ENCODE assay signal across 8 mouse cellular contexts in the genomic region with DNA sequence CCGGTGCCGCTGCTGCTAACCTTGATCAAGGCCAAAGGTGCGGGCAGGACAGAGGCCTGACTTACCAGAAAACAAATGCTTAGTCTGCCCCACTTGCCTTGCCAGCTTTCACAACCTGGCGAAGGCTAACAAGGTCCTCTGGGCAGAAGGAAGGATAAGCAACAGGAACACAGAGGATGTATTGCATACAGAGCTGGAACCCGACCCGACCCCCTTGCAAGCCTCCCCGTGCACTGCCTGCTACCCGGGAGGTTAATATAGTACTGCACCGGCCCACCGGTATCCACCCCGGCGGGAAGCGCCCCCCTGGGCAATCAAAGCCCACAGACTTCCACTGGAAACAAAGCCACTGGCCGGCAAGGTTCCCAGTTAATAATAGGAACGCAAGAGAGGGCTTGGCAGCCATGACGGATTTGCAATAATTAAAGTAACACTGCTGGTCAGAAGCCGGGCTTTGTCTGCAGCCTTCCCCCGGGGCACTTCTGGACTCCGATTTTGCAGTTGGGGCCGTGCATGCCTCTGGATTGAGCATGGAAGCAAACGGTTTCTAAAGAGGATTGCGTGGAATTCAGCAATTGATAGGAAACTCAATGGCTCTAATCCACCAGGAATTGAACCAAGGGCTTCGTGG. TPM values are rescaled to one million over a fixed set of nuclear protein-coding genes. Genes with fewer than 3 reads are reported as not detected.
A peak's percentile ranks its signal among the peaks of the same experiment; 100 is the strongest.
DNase-seq lines count a peak whose midpoint lies in the region; ATAC-seq and TF ChIP-seq lines count a peak whose summit lies in the region.

No protein-coding gene starts in this region.

- no peaks in the 10 kb centered on the region for H3K36me3 ChIP-seq in lung, embryonic 14.5 days (ENCODE audit: insufficient read depth)
- no peaks in the 10 kb centered on the region for H3K36me3 ChIP-seq in forebrain, embryonic 14.5 days (ENCODE audit: control insufficient read depth, insufficient read depth, low read length)
- no peaks in the 10 kb centered on the region for H3K36me3 ChIP-seq in hindbrain, postnatal 0 days (ENCODE audit: insufficient read depth, low read length)
- no peaks in the 10 kb centered on the region for H3K36me3 ChIP-seq in midbrain, embryonic 15.5 days (replicated peaks)

- no peaks in the 10 kb centered on the region for H3K9me3 ChIP-seq in lung, embryonic 14.5 days (ENCODE audit: low read depth, low read length)
- H3K9me3 ChIP-seq in forebrain, embryonic 14.5 days (replicated peaks; ENCODE audit: control insufficient read depth, low read length) = no peaks in the 10 kb centered on the region
- H3K9me3 ChIP-seq in hindbrain, postnatal 0 days (ENCODE audit: low read length) = no peaks in the 10 kb centered on the region
- H3K9me3 ChIP-seq in midbrain, embryonic 15.5 days = no peaks in the 10 kb centered on the region

- no peak overlapping the region for H3K27ac ChIP-seq in lung, embryonic 14.5 days (ENCODE audit: low read depth)
- H3K27ac ChIP-seq in forebrain, embryonic 14.5 days (ENCODE audit: low read depth, low read length) = no peak overlapping the region
- no peak overlapping the region for H3K27ac ChIP-seq in hindbrain, postnatal 0 days
- H3K27ac ChIP-seq in midbrain, embryonic 15.5 days = no peak overlapping the region

- WGBS in lung, embryonic 14.5 days = 21% methylated on average over 23 of the region's 23 CpGs
- 4% methylated on average over 23 of the region's 23 CpGs for WGBS in forebrain, embryonic 14.5 days
- 6% methylated on average over 23 of the region's 23 CpGs for WGBS in hindbrain, postnatal 0 days
- WGBS in midbrain, embryonic 15.5 days = 3% methylated on average over 23 of the region's 23 CpGs

- ATAC-seq in lung, embryonic 14.5 days (ENCODE audit: insufficient read depth) = no peak
- peak; percentile 63; the same call in 1 of the 2 replicates for ATAC-seq in forebrain, embryonic 14.5 days
- peak; percentile 29; the same call in 1 of the 2 replicates for ATAC-seq in hindbrain, postnatal 0 days
- peak; percentile 63 for ATAC-seq in midbrain, embryonic 15.5 days (replicated peaks)
- ATAC-seq in activated CD4-positive, CD25-positive, alpha-beta regulatory T cell, adult 4 months = no peak

- no peak overlapping the region; the same call in 1 of the 2 replicates for H3K9ac ChIP-seq in lung, embryonic 14.5 days
- peak overlapping the region; percentile 25; the same call in 1 of the 2 replicates for H3K9ac ChIP-seq in forebrain, embryonic 14.5 days (ENCODE audit: low read length)
- peak overlapping the region; percentile 28; the same call in 1 of the 2 replicates for H3K9ac ChIP-seq in hindbrain, postnatal 0 days (replicated peaks; ENCODE audit: low read length)
- 0 out of 2 replicates have a peak overlapping the region, but pooled peaks have one; percentile 2 for H3K9ac ChIP-seq in midbrain, embryonic 15.5 days

- 0 out of 2 replicates have a peak, but pooled peaks cover 4% of the 10 kb centered on the region for H3K4me1 ChIP-seq in lung, embryonic 14.5 days (ENCODE audit: insufficient read depth)
- H3K4me1 ChIP-seq in forebrain, embryonic 14.5 days (ENCODE audit: control insufficient read depth, insufficient read depth, low read length) = peaks cover 9% of the 10 kb centered on the region; the same call in 1 of the 2 replicates
- peaks cover 8% of the 10 kb centered on the region; the same call in 1 of the 2 replicates for H3K4me1 ChIP-seq in hindbrain, postnatal 0 days (ENCODE audit: insufficient read depth, low read length)
- peaks cover 12% of the 10 kb centered on the region for H3K4me1 ChIP-seq in midbrain, embryonic 15.5 days

- peak overlapping the region; percentile 19; the same call in 1 of the 2 replicates for H3K4me2 ChIP-seq in lung, embryonic 14.5 days
- H3K4me2 ChIP-seq in forebrain, embryonic 14.5 days (ENCODE audit: low read length) = peak overlapping the region; percentile 45
- peak overlapping the region; percentile 39 for H3K4me2 ChIP-seq in hindbrain, postnatal 0 days (ENCODE audit: low read depth, low read length)
- H3K4me2 ChIP-seq in midbrain, embryonic 15.5 days = peak overlapping the region; percentile 47

- peaks cover 6% of the 10 kb centered on the region; the same call in 1 of the 2 replicates for H3K27me3 ChIP-seq in lung, embryonic 14.5 days (ENCODE audit: insufficient read depth, low read length)
- no peaks in the 10 kb centered on the region for H3K27me3 ChIP-seq in forebrain, embryonic 14.5 days (replicated peaks; ENCODE audit: control insufficient read depth, insufficient read depth, low read length)
- H3K27me3 ChIP-seq in hindbrain, postnatal 0 days (ENCODE audit: insufficient read depth, low read length) = no peaks in the 10 kb centered on the region
- 0 out of 2 replicates have a peak, but pooled peaks cover 11% of the 10 kb centered on the region for H3K27me3 ChIP-seq in midbrain, embryonic 15.5 days (replicated peaks)

- DNase-seq in lung, embryonic 14.5 days = no peak
- no peak for DNase-seq in lung, adult 18-20 months
- DNase-seq in forebrain, embryonic 14.5 days (ENCODE audit: low spot score) = peak; percentile 61
- peak; percentile 28 for DNase-seq in hindbrain, postnatal 0 days (ENCODE audit: low spot score)
- no peak for DNase-seq in cerebellum, adult 18-20 months
- no peak for DNase-seq in left cerebral cortex, adult 9 months (ENCODE audit: low spot score in 2 of 2)

- H3K4me3 ChIP-seq in lung, embryonic 14.5 days (ENCODE audit: low read depth, low read length) = no peak overlapping the region
- no peak overlapping the region for H3K4me3 ChIP-seq in forebrain, embryonic 14.5 days (ENCODE audit: low read depth, low read length)
- peak overlapping the region; percentile 20 for H3K4me3 ChIP-seq in hindbrain, postnatal 0 days (ENCODE audit: low read length)
- H3K4me3 ChIP-seq in midbrain, embryonic 15.5 days = peak overlapping the region; percentile 19

- no peak for TF ChIP-seq CTCF in lung, embryonic 14.5 days (IDR thresholded peaks at IDR 0.05; ENCODE audit: low read depth)
- no peak for TF ChIP-seq CTCF in hindbrain, postnatal 0 days (IDR thresholded peaks at IDR 0.05; ENCODE audit: low read depth)

RNA-seq across cellular contexts. Expression of a gene that starts 28.9 kb away (rescaled TPM):
- polyA plus RNA-seq in lung, embryonic 14.5 days (2014; fragmentation: Nextera tagmentation; extraction: Ambion mirVana) = 16.2 and 18.5 TPM in 2 replicates
- polyA plus RNA-seq in forebrain, embryonic 14.5 days (2014; fragmentation: Nextera tagmentation; extraction: Ambion mirVana) = 2.4 and 2.8 TPM in 2 replicates
- 21.9 and 23.3 TPM in 2 replicates for total RNA-seq in hindbrain, postnatal 0 days (2014; rRNA removed)
- 13.4 and 13.5 TPM in 2 replicates for polyA plus RNA-seq in hindbrain, postnatal 0 days (2015; fragmentation: Nextera tagmentation; extraction: Ambion mirVana)
- polyA plus RNA-seq in midbrain, embryonic 15.5 days (2015; fragmentation: Nextera tagmentation; extraction: Ambion mirVana) = 6.6 and 6.7 TPM in 2 replicates
- polyA plus RNA-seq in activated CD4-positive, CD25-positive, alpha-beta regulatory T cell, adult 4 months (2017; shearing (Covaris generic)) = not detected

Comparison
In these comparisons a context has a peak if more than half of its experiments do, and no peak if none do; other contexts are left out.
1. ATAC-seq: peak in forebrain, embryonic 14.5 days (single experiment), hindbrain, postnatal 0 days (single experiment) and midbrain, embryonic 15.5 days (single experiment); none in lung, embryonic 14.5 days (single experiment) and activated CD4-positive, CD25-positive, alpha-beta regulatory T cell, adult 4 months (single experiment).
2. DNase-seq: peak in forebrain, embryonic 14.5 days (single experiment) and hindbrain, postnatal 0 days (single experiment); none in lung, embryonic 14.5 days (single experiment), lung, adult 18-20 months (0 of 2), cerebellum, adult 18-20 months (0 of 2) and left cerebral cortex, adult 9 months (0 of 2).
3. H3K4me3 ChIP-seq: peak in hindbrain, postnatal 0 days (single experiment) and midbrain, embryonic 15.5 days (single experiment); none in lung, embryonic 14.5 days (single experiment) and forebrain, embryonic 14.5 days (single experiment).
4. Peak in every context shown above with its lines, with median percentiles within 50 percentile points of each other: H3K4me2 ChIP-seq.